Mouse (Mus musculus) liver, postnatal 0 days (tissue): ENCODE measurements around the gene Ppp6r2.

ENCODE experiments used
- CTCF ChIP-seq: sonication (generic); IDR thresholded peaks from 2 replicates; pipeline ENCODE4 v1.5.1; 2016; ENCODE audit warnings: antibody characterized with exemption, low read depth
- EP300 ChIP-seq: IDR thresholded peaks from 2 replicates; pipeline ENCODE4 v1.6.1; 2016; ENCODE audit warnings: antibody characterized with exemption, low read depth, mild to moderate bottlenecking

DNA sequence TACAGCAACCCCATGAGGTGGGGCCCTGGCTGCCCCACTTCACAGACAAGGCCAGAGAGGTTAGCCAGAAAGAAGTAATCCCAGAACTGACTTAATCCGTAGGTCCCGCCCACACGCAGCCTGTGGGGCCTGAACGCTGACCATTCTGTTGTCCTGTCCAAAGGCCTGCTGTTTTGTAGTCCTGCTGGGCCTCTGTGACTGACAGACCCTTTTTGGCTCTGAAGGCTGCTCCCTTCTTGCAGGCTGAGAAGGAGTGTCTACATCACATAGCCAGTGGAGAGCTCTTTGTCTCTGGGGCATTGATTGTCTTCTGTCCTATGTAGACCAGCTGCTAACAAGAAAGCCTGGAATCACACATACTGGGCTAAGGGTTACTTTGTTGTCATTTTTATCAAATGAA lies 44.0 kb downstream of the Ppp6r2 start:
- TF ChIP-seq CTCF (no peak), EP300 (no peak)
